8 mouse cellular contexts compared by ENCODE assay signal in genomic region chr7:27541431-27541830, GRCm38 (mm10). TPM values are rescaled to one million over a fixed set of nuclear protein-coding genes. Genes with fewer than 3 reads are reported as not detected.
DNase-seq lines count a peak whose midpoint lies in the region; ATAC-seq and TF ChIP-seq lines count a peak whose summit lies in the region.

No protein-coding gene starts in this region.

- H3K27ac ChIP-seq in neural tube, embryonic 12.5 days, result no peak overlapping the region
- no peak overlapping the region for H3K27ac ChIP-seq in macrophage
- H3K27ac ChIP-seq in spleen, adult 2 months (ENCODE audit: insufficient read depth, low read length), result peak overlapping the region; percentile 56

- WGBS in neural tube, embryonic 12.5 days, result 78% methylated on average over 16 of the region's 16 CpGs
- 23% methylated on average over 16 of the region's 16 CpGs for WGBS in macrophage (ENCODE audit: missing documents)
- WGBS in spleen, adult 2 months, result 13% methylated on average over 16 of the region's 16 CpGs

- H3K36me3 ChIP-seq in neural tube, embryonic 12.5 days, result peaks cover 35% of the 10 kb centered on the region
- peaks cover 25% of the 10 kb centered on the region for H3K36me3 ChIP-seq in macrophage (ENCODE audit: inconsistent target)
- H3K36me3 ChIP-seq in spleen, adult 2 months (ENCODE audit: control insufficient read depth, insufficient read depth, low read length), result peaks cover 1% of the 10 kb centered on the region

- H3K27me3 ChIP-seq in neural tube, embryonic 12.5 days (replicated peaks), result no peaks in the 10 kb centered on the region
- H3K27me3 ChIP-seq in spleen, adult 2 months (ENCODE audit: control insufficient read depth, insufficient read depth, low read length), result no peaks in the 10 kb centered on the region

- peak; percentile 43 to 67 for DNase-seq in adrenal gland, adult (ENCODE audit: inconsistent age in 2 of 2, low spot score in 1 of 2)
- no peak for DNase-seq in adrenal gland, adult 18-20 months (ENCODE audit: low spot score in 2 of 2)
- DNase-seq in neural tube, embryonic 10.5 days (ENCODE audit: extremely low spot score, low spot score), result no peak
- DNase-seq in layer of hippocampus, adult 8-10 months (ENCODE audit: low spot score in 2 of 2), result peak; percentile 86 to 92
- peak; percentile 80 to 85 for DNase-seq in spleen, adult 2 months (ENCODE audit: low read depth in 1 of 2, low spot score in 2 of 2)
- DNase-seq in urinary bladder, adult 2 months (ENCODE audit: low spot score), result no peak

- H3K4me1 ChIP-seq in neural tube, embryonic 12.5 days, result peaks cover 11% of the 10 kb centered on the region
- H3K4me1 ChIP-seq in spleen, adult 2 months (ENCODE audit: control insufficient read depth, insufficient read depth, insufficient read length), result peaks cover 16% of the 10 kb centered on the region; the same call in 1 of the 2 replicates

- peaks cover 18% of the 10 kb centered on the region; the same call in 1 of the 2 replicates for H3K79me2 ChIP-seq in macrophage (ENCODE audit: inconsistent target)

- no peak for TF ChIP-seq POLR2A in spleen, adult 2 months (IDR thresholded peaks at IDR 0.05; ENCODE audit: low read depth, low read length)

- no peaks in the 10 kb centered on the region for H3K9me3 ChIP-seq in neural tube, embryonic 12.5 days

- no peak for TF ChIP-seq CTCF in spleen, adult 2 months (IDR thresholded peaks at IDR 0.05; ENCODE audit: extremely low read depth, insufficient read depth, insufficient read length, insufficient replicate concordance)

- no peak overlapping the region for H3K4me3 ChIP-seq in neural tube, embryonic 12.5 days
- peak overlapping the region; percentile 80; the same call in 1 of the 2 replicates for H3K4me3 ChIP-seq in macrophage (ENCODE audit: inconsistent target)
- peak overlapping the region; percentile 70 for H3K4me3 ChIP-seq in spleen, adult 2 months (ENCODE audit: extremely low read depth, insufficient read depth, insufficient read length)

- H3K9ac ChIP-seq in neural tube, embryonic 12.5 days, result 0 out of 2 replicates have a peak overlapping the region, but pooled peaks have one; percentile 65

- peak; percentile 25; the same call in 1 of the 2 replicates for ATAC-seq in neural tube, embryonic 12.5 days (ENCODE audit: low FRiP score, low read depth)

- peak overlapping the region; percentile 74 for H3K4me2 ChIP-seq in neural tube, embryonic 12.5 days (replicated peaks)

RNA-seq across cellular contexts. Expression of gene Pld3, which starts 11.6 kb away (rescaled TPM):
- 100 to 1,000 TPM; 123 to 147 TPM for total RNA-seq in adrenal gland, adult 18-20 months (2021)
- polyA plus RNA-seq in neural tube, embryonic 12.5 days (2016; fragmentation: Nextera tagmentation; extraction: Ambion mirVana), result 90.8 and 91.3 TPM in 2 replicates
- 100 to 1,000 TPM; 559 to 594 (median 575) TPM for total RNA-seq in layer of hippocampus, adult 8-10 months (2022)
- total RNA-seq in macrophage (2018; cell fraction: chromatin; rRNA removed), result 100 to 1,000 TPM in 8 of 26 experiments, 10 to 100 TPM in 18; 28.2 to 280 (median 84.8) TPM
- 1,000 to 10,000 TPM in 13 of 26 experiments, 100 to 1,000 TPM in 13; 457 to 1,682 (median 872) TPM for total RNA-seq in macrophage (2018; cell fraction: cytosol; rRNA removed)
- total RNA-seq in macrophage (2018; cell fraction: nucleus; rRNA removed), result 1,000 to 10,000 TPM in 7 of 26 experiments, 100 to 1,000 TPM in 19; 221 to 1,721 (median 759) TPM
- 1,098 to 2,092 TPM (median 1,493 TPM) in 3 replicates for polyA plus RNA-seq in macrophage (2018)
- polyA plus RNA-seq in spleen, adult 2 months (2012; rRNA removed), result 266 and 280 TPM in 2 replicates
- 85.8 and 97.5 TPM in 2 replicates for polyA plus RNA-seq in urinary bladder, adult 2 months (2012; rRNA removed)

RNA-seq across cellular contexts. Expression of gene 2310022A10Rik, which starts 11.6 kb away (rescaled TPM):
- total RNA-seq in adrenal gland, adult 18-20 months (2021), result 10 to 100 TPM; 13.5 to 18.9 TPM
- 31.8 and 36.0 TPM in 2 replicates for polyA plus RNA-seq in neural tube, embryonic 12.5 days (2016; fragmentation: Nextera tagmentation; extraction: Ambion mirVana)
- 10 to 100 TPM; 25.9 to 34.2 (median 29.8) TPM for total RNA-seq in layer of hippocampus, adult 8-10 months (2022)
- total RNA-seq in macrophage (2018; cell fraction: chromatin; rRNA removed), result 100 to 1,000 TPM in 2 of 26 experiments, 10 to 100 TPM in 24; 26.0 to 115 (median 53.9) TPM
- total RNA-seq in macrophage (2018; cell fraction: cytosol; rRNA removed), result 100 to 1,000 TPM in 1 of 26 experiments, 10 to 100 TPM in 25; 43.9 to 103 (median 66.5) TPM
- 100 to 1,000 TPM in 1 of 26 experiments, 10 to 100 TPM in 25; 37.3 to 104 (median 52.1) TPM for total RNA-seq in macrophage (2018; cell fraction: nucleus; rRNA removed)
- polyA plus RNA-seq in macrophage (2018), result 71.9 to 183 TPM (median 75.3 TPM) in 3 replicates
- 25.9 and 26.5 TPM in 2 replicates for polyA plus RNA-seq in spleen, adult 2 months (2012; rRNA removed)
- polyA plus RNA-seq in urinary bladder, adult 2 months (2012; rRNA removed), result 16.7 and 17.1 TPM in 2 replicates

RNA-seq across cellular contexts. Expression of gene Hipk4, which starts 18.4 kb away (rescaled TPM):
- under 1 TPM; 0.26 to 0.40 TPM for total RNA-seq in adrenal gland, adult 18-20 months (2021)
- polyA plus RNA-seq in neural tube, embryonic 12.5 days (2016; fragmentation: Nextera tagmentation; extraction: Ambion mirVana), result 0.44 and 0.54 TPM in 2 replicates
- under 1 TPM in 1 of 4 experiments, not detected in 3; 0.25 TPM for total RNA-seq in layer of hippocampus, adult 8-10 months (2022)
- under 1 TPM in 14 of 26 experiments, not detected in 12; 0.25 to 0.86 (median 0.51) TPM for total RNA-seq in macrophage (2018; cell fraction: chromatin; rRNA removed)
- not detected for total RNA-seq in macrophage (2018; cell fraction: cytosol; rRNA removed)
- total RNA-seq in macrophage (2018; cell fraction: nucleus; rRNA removed), result under 1 TPM in 5 of 26 experiments, not detected in 21; 0.17 to 0.41 (median 0.30) TPM
- 0.04 TPM in 1 of 3 replicates, not detected in the others for polyA plus RNA-seq in macrophage (2018)
- 0.28 and 0.47 TPM in 2 replicates for polyA plus RNA-seq in spleen, adult 2 months (2012; rRNA removed)
- polyA plus RNA-seq in urinary bladder, adult 2 months (2012; rRNA removed), result 1.4 and 1.7 TPM in 2 replicates

RNA-seq across cellular contexts. Expression of gene Prx, which starts 42.3 kb away (rescaled TPM):
- total RNA-seq in adrenal gland, adult 18-20 months (2021), result 1 to 10 TPM; 2.6 to 3.0 TPM
- polyA plus RNA-seq in neural tube, embryonic 12.5 days (2016; fragmentation: Nextera tagmentation; extraction: Ambion mirVana), result 2.2 and 2.8 TPM in 2 replicates
- total RNA-seq in layer of hippocampus, adult 8-10 months (2022), result under 1 TPM; 0.38 to 0.43 (median 0.39) TPM
- 1 to 10 TPM in 3 of 26 experiments, under 1 TPM in 18, not detected in 5; 0.20 to 1.3 (median 0.63) TPM for total RNA-seq in macrophage (2018; cell fraction: chromatin; rRNA removed)
- under 1 TPM; 0.05 to 0.37 (median 0.17) TPM for total RNA-seq in macrophage (2018; cell fraction: cytosol; rRNA removed)
- total RNA-seq in macrophage (2018; cell fraction: nucleus; rRNA removed), result 1 to 10 TPM in 3 of 26 experiments, under 1 TPM in 21, not detected in 2; 0.15 to 1.1 (median 0.53) TPM
- 0.20 to 0.30 TPM (median 0.22 TPM) in 3 replicates for polyA plus RNA-seq in macrophage (2018)
- polyA plus RNA-seq in spleen, adult 2 months (2012; rRNA removed), result 0.68 and 0.72 TPM in 2 replicates
- 4.6 and 4.9 TPM in 2 replicates for polyA plus RNA-seq in urinary bladder, adult 2 months (2012; rRNA removed)

RNA-seq across cellular contexts. Expression of gene Akt2, which starts 49.9 kb away (rescaled TPM):
- total RNA-seq in adrenal gland, adult 18-20 months (2021), result 100 to 1,000 TPM; 209 to 250 TPM
- polyA plus RNA-seq in neural tube, embryonic 12.5 days (2016; fragmentation: Nextera tagmentation; extraction: Ambion mirVana), result 74.8 and 78.2 TPM in 2 replicates
- 100 to 1,000 TPM in 2 of 4 experiments, 10 to 100 TPM in 2; 72.2 to 109 (median 97.5) TPM for total RNA-seq in layer of hippocampus, adult 8-10 months (2022)
- 100 to 1,000 TPM in 2 of 26 experiments, 10 to 100 TPM in 24; 29.4 to 150 (median 57.0) TPM for total RNA-seq in macrophage (2018; cell fraction: chromatin; rRNA removed)
- 100 to 1,000 TPM in 2 of 26 experiments, 10 to 100 TPM in 24; 53.4 to 103 (median 69.7) TPM for total RNA-seq in macrophage (2018; cell fraction: cytosol; rRNA removed)
- 100 to 1,000 TPM in 1 of 26 experiments, 10 to 100 TPM in 25; 35.5 to 146 (median 51.3) TPM for total RNA-seq in macrophage (2018; cell fraction: nucleus; rRNA removed)
- polyA plus RNA-seq in macrophage (2018), result 53.1 to 77.4 TPM (median 77.2 TPM) in 3 replicates
- 48.7 and 48.8 TPM in 2 replicates for polyA plus RNA-seq in spleen, adult 2 months (2012; rRNA removed)
- 78.4 and 96.7 TPM in 2 replicates for polyA plus RNA-seq in urinary bladder, adult 2 months (2012; rRNA removed)

Comparison
In these comparisons a context has a peak if more than half of its experiments do, and no peak if none do; other contexts are left out.
1. DNase-seq: peak in adrenal gland, adult (2 of 2), layer of hippocampus, adult 8-10 months (2 of 2) and spleen, adult 2 months (2 of 2); none in adrenal gland, adult 18-20 months (0 of 2), neural tube, embryonic 10.5 days (single experiment) and urinary bladder, adult 2 months (single experiment).